Mouse (Mus musculus) c-Kit-positive CD71-positive TER-119-positive erythroid progenitor cells, embryonic 14.5 days (primary cell): ENCODE results near the gene Psmd11.
"Not testable (repeated sequence)": the region's sequence is repeated elsewhere in the genome, so short reads cannot be mapped to it uniquely, and the experiment has no call there.

Experiments used
- DNase-seq: peaks from one replicate; pipeline ENCODE4 v3.0.0-alpha.2; 2013; ENCODE audit warnings: low spot score

Gene Psmd11

DNA sequence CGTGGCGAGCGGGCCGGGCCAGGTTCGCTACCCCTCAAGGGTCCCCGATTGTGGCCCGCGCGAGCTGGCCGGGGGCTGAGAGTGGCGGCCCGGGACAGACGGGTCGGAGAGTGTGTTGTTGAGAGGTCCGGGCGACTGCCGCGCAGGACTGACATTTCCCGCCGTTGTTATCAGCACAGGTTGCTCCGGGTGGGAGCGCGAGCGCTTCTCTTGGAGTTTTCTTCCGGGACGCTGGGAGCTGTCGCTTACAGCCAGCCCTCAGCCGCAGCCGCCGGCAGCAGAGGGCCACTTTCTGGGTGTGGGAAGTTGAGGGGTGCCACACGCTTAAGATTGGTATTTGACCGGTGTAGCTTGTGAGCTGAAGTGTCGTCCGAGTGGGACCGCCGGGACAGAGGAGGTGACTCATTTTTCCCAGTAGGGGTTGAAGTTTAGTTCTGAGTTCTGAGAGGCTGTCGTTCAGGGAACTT, 627 bp downstream of the Psmd11 start:
- DNase-seq, result peak; percentile 59

DNA sequence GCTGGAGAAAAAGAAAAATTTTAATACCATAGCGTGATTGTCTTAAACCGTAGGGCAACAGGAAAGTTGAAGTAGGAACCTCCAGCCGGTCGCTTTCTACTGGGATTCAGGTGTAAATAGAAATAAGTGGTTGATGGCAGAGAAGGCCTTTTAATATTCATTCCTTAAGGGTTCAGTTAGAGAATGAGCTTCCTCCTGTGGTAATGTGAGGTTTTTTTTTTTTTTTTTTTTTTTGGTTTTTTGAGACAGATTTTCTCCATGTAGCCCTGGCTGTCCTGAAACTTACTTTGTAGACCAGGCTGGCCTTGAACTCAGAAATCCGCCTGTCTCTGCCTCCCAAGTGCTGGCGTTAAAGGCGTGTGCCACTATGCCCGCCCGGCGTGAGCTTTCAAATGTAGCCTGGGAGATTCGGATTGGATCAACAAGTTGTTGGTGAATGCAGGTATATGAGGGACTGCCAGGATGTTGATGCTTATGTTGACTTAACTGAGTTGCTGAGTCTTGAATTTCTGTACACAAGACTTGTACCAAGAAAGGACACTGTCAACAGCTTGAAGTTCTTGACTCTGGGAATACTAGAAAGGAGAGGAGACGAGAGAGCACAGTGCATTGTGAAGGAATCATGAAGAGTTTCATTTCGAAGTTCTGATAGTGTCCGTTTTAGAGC, 1.2 kb downstream of the Psmd11 start:
- DNase-seq, result no peak

- no peak for DNase-seq
Observed at GRCm38 (mm10) chr11:80430366-80430910, 2.0 kb downstream of the Psmd11 start.

- no peak for DNase-seq
Observed at GRCm38 (mm10) chr11:80446916-80447315, 18.5 kb downstream of the Psmd11 start.

DNA sequence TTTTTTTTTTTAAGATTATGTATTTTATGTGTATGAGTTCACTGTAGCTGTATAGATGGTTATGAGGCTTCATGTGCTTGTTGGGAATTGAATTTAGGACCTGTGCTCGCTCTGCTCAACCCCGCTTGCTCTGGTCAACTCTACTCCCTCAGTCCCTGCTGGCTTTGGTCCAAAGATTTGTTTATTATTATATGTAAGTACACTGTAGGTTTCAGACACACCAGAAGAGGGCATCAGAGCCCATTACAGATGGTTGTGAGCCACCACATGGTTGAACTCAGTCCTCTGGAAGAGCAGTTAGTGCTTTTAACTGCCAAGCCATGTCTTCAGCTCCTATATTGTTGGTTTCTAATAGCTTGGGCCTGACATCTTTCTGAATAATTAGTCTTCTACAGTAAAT, 21.4 kb downstream of the Psmd11 start:
- no peak for DNase-seq

- DNase-seq, result no peak
Observed at GRCm38 (mm10) chr11:80452242-80452641, 23.8 kb downstream of the Psmd11 start.

DNA sequence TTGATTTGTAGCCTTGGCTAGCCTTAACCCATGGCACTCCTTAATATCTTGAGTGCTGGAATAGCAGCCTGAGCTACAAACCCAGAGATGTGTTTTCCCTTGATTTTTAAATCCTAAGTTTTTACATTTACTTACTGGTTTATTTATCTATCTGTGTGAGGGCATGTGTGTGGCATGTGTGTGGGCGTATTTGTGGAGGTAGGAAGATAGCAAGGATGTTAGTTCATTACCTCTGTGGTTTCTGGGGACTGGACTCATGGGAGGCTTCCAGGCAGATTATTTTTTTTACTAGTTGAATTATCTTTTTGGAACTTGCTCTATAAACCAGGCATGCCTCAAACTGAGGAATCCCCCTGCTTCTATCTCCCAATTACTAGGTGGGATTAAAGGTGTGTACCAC, 24.8 kb downstream of the Psmd11 start:
- no peak for DNase-seq

GRCm38 (mm10) chr11:80463605-80464130, 35.3 kb downstream of the Psmd11 start:
- not testable (repeated sequence) for DNase-seq

DNA sequence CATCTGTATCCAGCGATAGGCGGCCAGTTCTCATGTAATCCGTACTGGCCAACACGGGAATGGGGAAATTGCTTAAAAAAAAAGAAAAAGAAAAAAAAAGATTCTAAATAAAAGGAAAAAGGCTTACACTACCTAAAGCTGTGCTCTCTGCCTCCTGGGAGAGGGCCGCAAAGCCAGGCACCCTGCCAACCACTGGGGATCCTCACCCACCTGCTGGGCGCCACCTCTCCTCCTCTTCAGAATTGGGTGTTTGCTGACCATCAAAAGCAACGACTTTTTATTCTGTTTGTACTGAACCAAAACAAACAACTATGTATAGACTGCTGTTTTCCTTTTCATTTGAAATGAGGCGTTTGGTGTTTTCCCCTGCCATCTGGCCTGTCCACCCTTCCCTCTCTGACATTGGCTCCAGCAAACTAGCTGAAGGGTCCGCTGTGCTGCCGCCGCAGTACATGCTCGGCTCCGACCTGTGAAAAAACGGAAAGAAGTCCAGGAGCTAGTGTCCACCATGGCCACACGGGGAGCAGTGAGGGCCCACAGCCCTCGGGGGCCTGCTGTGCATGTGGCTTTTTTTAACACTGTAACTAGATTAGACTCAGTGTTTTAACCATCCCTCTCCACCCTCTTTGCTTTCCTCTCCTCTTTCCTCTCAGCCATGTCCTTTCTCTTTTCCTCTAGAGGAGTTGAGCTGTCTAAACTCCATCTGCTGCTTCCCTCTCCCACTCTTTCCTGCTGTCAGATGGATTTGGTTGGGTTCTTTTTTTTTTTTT, 43.6 kb downstream of the Psmd11 start:
- no peak for DNase-seq

DNA sequence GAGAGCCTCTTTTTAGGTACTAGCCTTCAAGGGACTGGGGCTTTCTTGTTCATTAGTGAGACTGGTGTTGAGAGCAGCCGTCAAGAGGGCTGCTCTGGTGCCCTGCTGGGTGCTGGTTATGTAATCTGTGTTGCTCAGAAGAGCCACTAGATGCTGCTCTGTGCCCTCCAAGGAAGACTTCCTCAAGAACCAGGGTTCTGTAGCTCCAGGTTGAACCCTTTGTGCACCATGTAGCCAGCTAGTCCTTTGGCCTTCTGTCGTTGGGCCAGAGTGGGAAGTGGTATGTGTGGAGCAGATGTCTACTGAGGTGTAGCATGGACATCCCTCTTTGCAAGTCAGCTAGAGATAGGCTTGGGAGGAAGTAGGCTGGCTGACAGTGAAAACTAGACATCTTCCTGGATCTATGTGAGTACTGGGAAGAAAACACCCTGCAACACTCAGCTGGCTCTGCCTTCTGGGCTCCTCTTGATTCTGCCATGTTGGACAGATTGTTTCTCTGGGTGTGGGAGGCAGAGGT, 45.8 kb downstream of the Psmd11 start:
- no peak for DNase-seq

DNA sequence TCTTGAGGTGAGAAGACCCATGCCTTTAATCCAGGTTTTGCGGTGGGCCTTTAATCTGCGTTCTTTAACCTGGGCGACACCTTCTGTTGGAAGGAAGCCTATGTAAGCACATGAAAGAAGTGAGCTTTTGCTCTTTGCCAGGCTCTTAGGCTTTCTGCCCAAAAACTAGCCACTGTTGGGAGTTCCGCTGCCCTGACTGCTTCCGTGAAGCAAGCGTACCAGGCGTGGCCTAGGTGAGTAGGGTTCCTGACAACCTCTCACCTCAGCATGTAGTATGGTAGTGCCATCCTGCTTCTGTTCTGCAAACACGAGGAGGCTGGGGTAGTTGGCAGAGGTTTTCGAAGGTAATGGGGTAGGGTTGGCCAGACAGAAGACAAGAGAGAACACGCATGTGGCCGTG, 46.4 kb downstream of the Psmd11 start:
- no peak for DNase-seq

- DNase-seq, result no peak
Observed at GRCm38 (mm10) chr11:80475544-80475943, 47.1 kb downstream of the Psmd11 start.

DNA sequence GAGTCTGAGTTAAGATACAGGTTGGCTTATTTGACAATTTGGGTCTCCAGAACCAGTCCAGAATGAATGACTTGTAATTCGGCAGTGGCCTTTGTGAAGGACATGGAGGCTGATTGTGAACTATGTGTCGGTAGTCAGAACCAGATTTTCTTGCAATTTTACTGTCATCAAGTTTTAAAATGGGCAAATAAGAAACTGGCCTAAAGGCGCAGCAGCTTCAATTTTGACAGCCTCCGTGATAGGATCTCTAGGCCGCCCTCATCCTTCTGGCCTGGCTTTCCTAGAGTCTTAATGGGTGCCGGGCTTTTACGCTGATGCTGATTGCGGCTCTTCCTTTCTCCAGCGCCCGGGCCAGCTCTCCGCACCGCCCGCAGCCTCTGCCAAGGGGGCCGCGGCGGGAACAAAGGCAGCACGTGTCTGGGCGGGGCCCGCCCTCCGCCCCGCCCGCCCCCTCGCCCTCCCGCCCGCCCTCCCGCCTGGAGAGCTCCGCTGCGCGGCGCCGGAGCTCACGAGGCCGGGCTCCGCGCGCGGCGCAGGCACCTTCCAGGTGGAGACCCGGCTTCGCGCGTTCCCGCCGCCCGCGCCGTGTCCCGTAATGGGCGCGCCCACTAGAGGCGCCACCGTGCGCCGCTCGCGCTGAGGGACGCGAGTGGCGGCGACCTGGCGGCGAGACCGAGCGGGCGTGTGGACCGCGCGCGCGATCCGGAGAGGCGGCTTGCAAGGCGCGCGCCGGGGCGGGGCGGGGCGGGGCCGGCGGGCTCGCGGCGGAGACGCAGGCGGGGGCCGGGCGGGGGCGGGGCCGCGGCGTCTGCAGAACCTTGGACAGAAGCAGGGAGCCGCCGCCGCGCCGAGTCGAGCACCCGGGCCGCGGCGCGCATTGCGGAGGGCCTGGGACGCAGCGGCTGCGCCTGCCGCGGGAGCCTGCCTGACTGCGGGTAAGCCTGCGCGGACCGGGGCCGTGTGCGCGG, 48.1 kb downstream of the Psmd11 start, which contains the start of gene Cdk5r1:
TSS of gene Cdk5r1 (plus strand) at position 802 of the 968 bp plus-strand sequence.
- DNase-seq, result peak; percentile 70

DNA sequence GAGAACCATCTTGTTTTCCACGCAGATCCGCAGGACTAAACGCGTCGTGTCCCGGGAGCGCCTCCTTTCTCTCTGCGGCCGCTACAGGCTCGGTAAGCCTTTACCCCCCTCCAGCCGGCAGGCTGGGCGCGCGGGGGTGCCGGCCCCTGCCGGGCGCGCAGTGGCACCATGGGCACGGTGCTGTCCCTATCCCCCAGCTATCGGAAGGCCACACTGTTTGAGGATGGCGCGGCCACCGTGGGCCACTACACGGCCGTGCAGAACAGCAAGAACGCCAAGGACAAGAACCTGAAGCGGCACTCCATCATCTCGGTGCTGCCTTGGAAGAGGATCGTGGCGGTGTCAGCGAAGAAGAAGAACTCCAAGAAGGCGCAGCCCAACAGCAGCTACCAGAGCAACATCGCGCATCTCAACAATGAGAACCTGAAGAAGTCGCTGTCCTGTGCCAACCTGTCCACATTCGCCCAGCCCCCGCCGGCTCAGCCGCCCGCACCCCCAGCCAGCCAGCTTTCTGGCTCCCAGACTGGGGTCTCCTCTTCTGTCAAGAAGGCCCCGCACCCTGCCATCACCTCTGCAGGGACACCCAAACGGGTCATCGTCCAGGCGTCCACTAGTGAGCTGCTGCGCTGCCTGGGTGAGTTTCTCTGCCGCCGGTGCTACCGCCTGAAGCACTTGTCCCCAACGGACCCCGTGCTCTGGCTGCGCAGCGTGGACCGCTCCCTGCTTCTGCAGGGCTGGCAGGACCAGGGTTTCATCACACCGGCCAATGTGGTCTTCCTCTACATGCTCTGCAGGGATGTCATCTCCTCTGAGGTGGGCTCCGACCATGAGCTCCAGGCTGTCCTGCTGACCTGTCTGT, 49.2 kb downstream of the Psmd11 start:
- no peak for DNase-seq

- DNase-seq, result no peak
Observed at GRCm38 (mm10) chr11:80478694-80479412, 50.4 kb downstream of the Psmd11 start.

- no peak for DNase-seq
Observed at GRCm38 (mm10) chr11:80479425-80479824, 51.0 kb downstream of the Psmd11 start.

- DNase-seq, result no peak
Observed at GRCm38 (mm10) chr11:80479906-80480866, 51.8 kb downstream of the Psmd11 start.

- DNase-seq, result no peak
Observed at GRCm38 (mm10) chr11:80481409-80482050, 53.1 kb downstream of the Psmd11 start.
